Mouse (Mus musculus): ENCODE data around the gene Cfap61. TPM values are rescaled to one million over a fixed set of nuclear protein-coding genes. Genes with fewer than 3 reads are reported as not detected.

The Cfap61 gene
- polyA plus RNA-seq, 1 experiment from 2014 or later, result not detected

- H3K4me3 ChIP-seq (ENCODE audit: low read depth, low read length), result no peak overlapping the region
- no peak overlapping the region for H3K9ac ChIP-seq (replicated peaks; ENCODE audit: low read depth, low read length)
- H3K4me2 ChIP-seq (replicated peaks; ENCODE audit: low read depth, low read length), result no peak overlapping the region
- 0 out of 2 replicates have a peak, but pooled peaks have one; percentile 14 for ATAC-seq (ENCODE audit: insufficient number of reproducible peaks, insufficient read depth, low FRiP score, low read depth)
- 41% methylated on average over 3 of the region's 3 CpGs for WGBS
- no peaks in the 10 kb centered on the region for H3K36me3 ChIP-seq (ENCODE audit: control insufficient read depth, insufficient read depth, low read length)
- H3K4me1 ChIP-seq (ENCODE audit: control insufficient read depth, insufficient read depth, low read length), result no peaks in the 10 kb centered on the region
- no peaks in the 10 kb centered on the region for H3K27me3 ChIP-seq (ENCODE audit: control insufficient read depth, insufficient read depth, low read length)
- H3K9me3 ChIP-seq (ENCODE audit: control insufficient read depth, low read depth, low read length), result no peaks in the 10 kb centered on the region
- no peak overlapping the region for H3K27ac ChIP-seq (ENCODE audit: low read length)
These were observed 183.4 kb downstream of the Cfap61 start for GRCm38 (mm10) chr2:146117915-146118403.

GRCm38 (mm10) chr2:146121551-146121950 lies 187.0 kb downstream of the Cfap61 start:
- no peak overlapping the region for H3K4me2 ChIP-seq (replicated peaks; ENCODE audit: low read depth, low read length)
- H3K27me3 ChIP-seq (ENCODE audit: control insufficient read depth, insufficient read depth, low read length), result no peaks in the 10 kb centered on the region
- no peak for ATAC-seq (ENCODE audit: insufficient number of reproducible peaks, insufficient read depth, low FRiP score, low read depth)
- H3K9ac ChIP-seq (replicated peaks; ENCODE audit: low read depth, low read length), result no peak overlapping the region
- H3K4me1 ChIP-seq (ENCODE audit: control insufficient read depth, insufficient read depth, low read length), result no peaks in the 10 kb centered on the region
- WGBS, result 86% methylated on average over 7 of the region's 7 CpGs
- H3K4me3 ChIP-seq (ENCODE audit: low read depth, low read length), result no peak overlapping the region
- H3K36me3 ChIP-seq (ENCODE audit: control insufficient read depth, insufficient read depth, low read length), result no peaks in the 10 kb centered on the region
- H3K9me3 ChIP-seq (ENCODE audit: control insufficient read depth, low read depth, low read length), result no peaks in the 10 kb centered on the region
- H3K27ac ChIP-seq (ENCODE audit: low read length), result no peak overlapping the region

GRCm38 (mm10) chr2:146125129-146125528 lies 190.5 kb downstream of the Cfap61 start:
- H3K9ac ChIP-seq (replicated peaks; ENCODE audit: low read depth, low read length), result no peak overlapping the region
- no peak overlapping the region for H3K4me2 ChIP-seq (replicated peaks; ENCODE audit: low read depth, low read length)
- no peak overlapping the region for H3K27ac ChIP-seq (ENCODE audit: low read length)
- no peaks in the 10 kb centered on the region for H3K27me3 ChIP-seq (ENCODE audit: control insufficient read depth, insufficient read depth, low read length)
- no peaks in the 10 kb centered on the region for H3K36me3 ChIP-seq (ENCODE audit: control insufficient read depth, insufficient read depth, low read length)
- H3K4me1 ChIP-seq (ENCODE audit: control insufficient read depth, insufficient read depth, low read length), result no peaks in the 10 kb centered on the region
- no peak for ATAC-seq (ENCODE audit: insufficient number of reproducible peaks, insufficient read depth, low FRiP score, low read depth)
- H3K4me3 ChIP-seq (ENCODE audit: low read depth, low read length), result no peak overlapping the region
- no peaks in the 10 kb centered on the region for H3K9me3 ChIP-seq (ENCODE audit: control insufficient read depth, low read depth, low read length)
- WGBS, result 89% methylated on average over 2 of the region's 2 CpGs

- H3K27ac ChIP-seq (ENCODE audit: low read length), result no peak overlapping the region
- no peaks in the 10 kb centered on the region for H3K36me3 ChIP-seq (ENCODE audit: control insufficient read depth, insufficient read depth, low read length)
- ATAC-seq (ENCODE audit: insufficient number of reproducible peaks, insufficient read depth, low FRiP score, low read depth), result no peak
- H3K4me2 ChIP-seq (replicated peaks; ENCODE audit: low read depth, low read length), result no peak overlapping the region
- H3K4me3 ChIP-seq (ENCODE audit: low read depth, low read length), result no peak overlapping the region
- H3K9me3 ChIP-seq (ENCODE audit: control insufficient read depth, low read depth, low read length), result no peaks in the 10 kb centered on the region
- no peak overlapping the region for H3K9ac ChIP-seq (replicated peaks; ENCODE audit: low read depth, low read length)
- no peaks in the 10 kb centered on the region for H3K4me1 ChIP-seq (ENCODE audit: control insufficient read depth, insufficient read depth, low read length)
- WGBS, result 88% methylated on average over 6 of the region's 6 CpGs
- no peaks in the 10 kb centered on the region for H3K27me3 ChIP-seq (ENCODE audit: control insufficient read depth, insufficient read depth, low read length)
These were observed 194.0 kb downstream of the Cfap61 start for GRCm38 (mm10) chr2:146128622-146129021.

GRCm38 (mm10) chr2:146130514-146130913 lies 195.9 kb downstream of the Cfap61 start:
- no peaks in the 10 kb centered on the region for H3K9me3 ChIP-seq (ENCODE audit: control insufficient read depth, low read depth, low read length)
- H3K27me3 ChIP-seq (ENCODE audit: control insufficient read depth, insufficient read depth, low read length), result no peaks in the 10 kb centered on the region
- no peak overlapping the region for H3K27ac ChIP-seq (ENCODE audit: low read length)
- ATAC-seq (ENCODE audit: insufficient number of reproducible peaks, insufficient read depth, low FRiP score, low read depth), result no peak
- H3K4me3 ChIP-seq (ENCODE audit: low read depth, low read length), result no peak overlapping the region
- 89% methylated on average over 3 of the region's 3 CpGs for WGBS
- H3K9ac ChIP-seq (replicated peaks; ENCODE audit: low read depth, low read length), result no peak overlapping the region
- H3K4me1 ChIP-seq (ENCODE audit: control insufficient read depth, insufficient read depth, low read length), result no peaks in the 10 kb centered on the region
- H3K4me2 ChIP-seq (replicated peaks; ENCODE audit: low read depth, low read length), result no peak overlapping the region
- no peaks in the 10 kb centered on the region for H3K36me3 ChIP-seq (ENCODE audit: control insufficient read depth, insufficient read depth, low read length)

GRCm38 (mm10) chr2:146134275-146134674 lies 199.7 kb downstream of the Cfap61 start:
- no peaks in the 10 kb centered on the region for H3K36me3 ChIP-seq (ENCODE audit: control insufficient read depth, insufficient read depth, low read length)
- no peak overlapping the region for H3K4me3 ChIP-seq (ENCODE audit: low read depth, low read length)
- ATAC-seq (ENCODE audit: insufficient number of reproducible peaks, insufficient read depth, low FRiP score, low read depth), result no peak
- H3K9me3 ChIP-seq (ENCODE audit: control insufficient read depth, low read depth, low read length), result no peaks in the 10 kb centered on the region
- 85% methylated on average over 6 of the region's 6 CpGs for WGBS
- no peaks in the 10 kb centered on the region for H3K27me3 ChIP-seq (ENCODE audit: control insufficient read depth, insufficient read depth, low read length)
- no peak overlapping the region for H3K9ac ChIP-seq (replicated peaks; ENCODE audit: low read depth, low read length)
- H3K4me2 ChIP-seq (replicated peaks; ENCODE audit: low read depth, low read length), result no peak overlapping the region
- no peaks in the 10 kb centered on the region for H3K4me1 ChIP-seq (ENCODE audit: control insufficient read depth, insufficient read depth, low read length)
- H3K27ac ChIP-seq (ENCODE audit: low read length), result no peak overlapping the region

GRCm38 (mm10) chr2:146140711-146141110 lies 206.1 kb downstream of the Cfap61 start:
- H3K4me1 ChIP-seq (ENCODE audit: control insufficient read depth, insufficient read depth, low read length), result no peaks in the 10 kb centered on the region
- no peak overlapping the region for H3K4me2 ChIP-seq (replicated peaks; ENCODE audit: low read depth, low read length)
- H3K9me3 ChIP-seq (ENCODE audit: control insufficient read depth, low read depth, low read length), result no peaks in the 10 kb centered on the region
- no peak overlapping the region for H3K27ac ChIP-seq (ENCODE audit: low read length)
- H3K36me3 ChIP-seq (ENCODE audit: control insufficient read depth, insufficient read depth, low read length), result no peaks in the 10 kb centered on the region
- no peak overlapping the region for H3K9ac ChIP-seq (replicated peaks; ENCODE audit: low read depth, low read length)
- WGBS, result 75% methylated on average over 3 of the region's 3 CpGs
- no peak overlapping the region for H3K4me3 ChIP-seq (ENCODE audit: low read depth, low read length)
- no peak for ATAC-seq (ENCODE audit: insufficient number of reproducible peaks, insufficient read depth, low FRiP score, low read depth)
- H3K27me3 ChIP-seq (ENCODE audit: control insufficient read depth, insufficient read depth, low read length), result no peaks in the 10 kb centered on the region

GRCm38 (mm10) chr2:146147306-146147705 lies 212.7 kb downstream of the Cfap61 start:
- Histone ChIP-seq H3K4me3 (ENCODE audit: low read depth, low read length) (no peak overlapping the region), H3K4me2 (replicated peaks; ENCODE audit: low read depth, low read length) (no peak overlapping the region), H3K36me3 (ENCODE audit: control insufficient read depth, insufficient read depth, low read length) (no peaks in the 10 kb centered on the region), H3K27me3 (ENCODE audit: control insufficient read depth, insufficient read depth, low read length) (no peaks in the 10 kb centered on the region), H3K9ac (replicated peaks; ENCODE audit: low read depth, low read length) (no peak overlapping the region), H3K4me1 (ENCODE audit: control insufficient read depth, insufficient read depth, low read length) (no peaks in the 10 kb centered on the region), H3K9me3 (ENCODE audit: control insufficient read depth, low read depth, low read length) (no peaks in the 10 kb centered on the region), H3K27ac (ENCODE audit: low read length) (no peak overlapping the region)
- 82% methylated on average over 4 of the region's 4 CpGs for WGBS
- ATAC-seq (ENCODE audit: insufficient number of reproducible peaks, insufficient read depth, low FRiP score, low read depth), result no peak

GRCm38 (mm10) chr2:146147801-146148200 lies 213.2 kb downstream of the Cfap61 start:
- no peaks in the 10 kb centered on the region for H3K36me3 ChIP-seq (ENCODE audit: control insufficient read depth, insufficient read depth, low read length)
- 89% methylated on average over 5 of the region's 5 CpGs for WGBS
- no peaks in the 10 kb centered on the region for H3K9me3 ChIP-seq (ENCODE audit: control insufficient read depth, low read depth, low read length)
- no peak overlapping the region for H3K4me3 ChIP-seq (ENCODE audit: low read depth, low read length)
- H3K4me2 ChIP-seq (replicated peaks; ENCODE audit: low read depth, low read length), result no peak overlapping the region
- no peaks in the 10 kb centered on the region for H3K4me1 ChIP-seq (ENCODE audit: control insufficient read depth, insufficient read depth, low read length)
- no peak overlapping the region for H3K27ac ChIP-seq (ENCODE audit: low read length)
- no peaks in the 10 kb centered on the region for H3K27me3 ChIP-seq (ENCODE audit: control insufficient read depth, insufficient read depth, low read length)
- no peak overlapping the region for H3K9ac ChIP-seq (replicated peaks; ENCODE audit: low read depth, low read length)
- no peak for ATAC-seq (ENCODE audit: insufficient number of reproducible peaks, insufficient read depth, low FRiP score, low read depth)
